Mouse (Mus musculus) limb, embryonic 13.5 days (tissue): ENCODE results near the gene Borcs5. TPM values are rescaled to one million over a fixed set of nuclear protein-coding genes. Genes with fewer than 3 reads are reported as not detected.
A peak's percentile ranks its signal among the peaks of the same experiment; 100 is the strongest.

Experiments used
- ATAC-seq: fragments of 200-750 bp; cut with Nextera tagmentation; 2 replicates; pipeline ENCODE4 v1.8.0; 2017; ENCODE audit warnings: low read depth, moderate number of reproducible peaks, moderate TSS enrichment; ENCODE audit not compliant: low FRiP score
- H3K27ac ChIP-seq: fragments of 300-500 bp; sonication (generic); 2 replicates; pipeline ENCODE4 v1.5.1; 2015; ENCODE audit warnings: inconsistent platforms, mild to moderate bottlenecking, moderate library complexity
- H3K27me3 ChIP-seq: fragments of 300-500 bp; sonication (generic); 2 replicates; pipeline ENCODE4 v1.6.1; 2015; ENCODE audit warnings: mild to moderate bottlenecking, inconsistent platforms
- H3K36me3 ChIP-seq: fragments of 300-500 bp; sonication (generic); 2 replicates; pipeline ENCODE4 v1.6.1; 2015; ENCODE audit warnings: inconsistent platforms, mild to moderate bottlenecking, moderate library complexity
- H3K4me1 ChIP-seq: fragments of 300-500 bp; sonication (generic); 2 replicates; pipeline ENCODE4 v1.6.1; 2015; ENCODE audit warnings: inconsistent platforms
- H3K4me2 ChIP-seq: fragments of 300-500 bp; sonication (generic); replicated peaks from 2 replicates; pipeline ENCODE4 v1.6.1; 2015; ENCODE audit warnings: inconsistent platforms, mild to moderate bottlenecking, moderate library complexity
- H3K4me3 ChIP-seq: fragments of 300-500 bp; sonication (generic); 2 replicates; pipeline ENCODE4 v1.5.1; 2015; ENCODE audit warnings: moderate library complexity, mild to moderate bottlenecking, inconsistent platforms
- H3K9ac ChIP-seq: fragments of 300-500 bp; sonication (generic); 2 replicates; pipeline ENCODE4 v1.6.1; 2015; ENCODE audit warnings: mild to moderate bottlenecking, inconsistent platforms
- H3K9me3 ChIP-seq: fragments of 300-500 bp; sonication (generic); 2 replicates; pipeline ENCODE4 v1.6.1; 2016; ENCODE audit warnings: inconsistent platforms
- WGBS: fragments of 180-500 bp; shearing (Covaris S2); methylation state at CpG from one replicate; pipeline ENCODE4 v1.1.7; 2015; 5-methylcytosine and 5-hydroxymethylcytosine counted together
- polyA plus RNA-seq: library from polyadenylated mRNA; unstranded; fragments of >200 nt; fragmentation: Nextera tagmentation; extraction: Ambion mirVana; gene quantifications from 2 replicates; pipeline ENCODE4 v1.2.1, GENCODE M21; 2015

Borcs5 gene
- 20.6 and 21.5 TPM in 2 replicates for polyA plus RNA-seq

- H3K36me3 ChIP-seq = no peaks in the 10 kb centered on the region; the same call in 1 of the 2 replicates
- peak within 1 kb of the TSS; percentile 70; the same call in 1 of the 2 replicates for H3K4me2 ChIP-seq
- no peak within 1 kb of the TSS for H3K4me3 ChIP-seq
- no peak for ATAC-seq
- WGBS = 80% methylated on average over 3 of the region's 3 CpGs
- no peak within 1 kb of the TSS for H3K9ac ChIP-seq
- no peak within 1 kb of the TSS for H3K27ac ChIP-seq
- H3K4me1 ChIP-seq = peaks cover 10% of the 10 kb centered on the region; the same call in 1 of the 2 replicates
- no peaks in the 10 kb centered on the region for H3K27me3 ChIP-seq
- H3K9me3 ChIP-seq = no peaks in the 10 kb centered on the region
These were observed at the start of gene Borcs5 for GRCm38 (mm10) chr6:134639210-134639609. TSS of gene Borcs5 (plus strand) at chr6:134639510.

- H3K27ac ChIP-seq = no peak overlapping the region
- no peaks in the 10 kb centered on the region for H3K27me3 ChIP-seq
- no peak overlapping the region for H3K4me3 ChIP-seq
- no peak for ATAC-seq
- 75% methylated on average over 2 of the region's 2 CpGs for WGBS
- H3K4me2 ChIP-seq = no peak overlapping the region
- no peaks in the 10 kb centered on the region for H3K36me3 ChIP-seq
- H3K9me3 ChIP-seq = no peaks in the 10 kb centered on the region
- H3K4me1 ChIP-seq = no peaks in the 10 kb centered on the region
- H3K9ac ChIP-seq = no peak overlapping the region
These were observed 47.7 kb upstream of the Borcs5 start for GRCm38 (mm10) chr6:134591614-134592013.

- no peak for ATAC-seq
- H3K36me3 ChIP-seq = no peaks in the 10 kb centered on the region
- H3K9me3 ChIP-seq = no peaks in the 10 kb centered on the region
- H3K4me1 ChIP-seq = 0 out of 2 replicates have a peak, but pooled peaks cover under 1% of the 10 kb centered on the region
- H3K9ac ChIP-seq = no peak overlapping the region
- no peak overlapping the region for H3K4me2 ChIP-seq
- no peaks in the 10 kb centered on the region for H3K27me3 ChIP-seq
- WGBS = 84% methylated on average over 21 of the region's 21 CpGs
- H3K4me3 ChIP-seq = no peak overlapping the region
- H3K27ac ChIP-seq = no peak overlapping the region
These were observed 44.5 kb upstream of the Borcs5 start for GRCm38 (mm10) chr6:134594569-134595442.

GRCm38 (mm10) chr6:134597651-134598229 is 41.6 kb upstream of the Borcs5 start:
- WGBS = 83% methylated on average over 6 of the region's 6 CpGs
- Histone ChIP-seq H3K27me3 (no peaks in the 10 kb centered on the region), H3K4me3 (no peak overlapping the region), H3K4me2 (no peak overlapping the region), H3K9ac (no peak overlapping the region), H3K9me3 (no peaks in the 10 kb centered on the region), H3K36me3 (no peaks in the 10 kb centered on the region), H3K27ac (no peak overlapping the region), H3K4me1 (peaks cover 15% of the 10 kb centered on the region)
- ATAC-seq = no peak

DNA sequence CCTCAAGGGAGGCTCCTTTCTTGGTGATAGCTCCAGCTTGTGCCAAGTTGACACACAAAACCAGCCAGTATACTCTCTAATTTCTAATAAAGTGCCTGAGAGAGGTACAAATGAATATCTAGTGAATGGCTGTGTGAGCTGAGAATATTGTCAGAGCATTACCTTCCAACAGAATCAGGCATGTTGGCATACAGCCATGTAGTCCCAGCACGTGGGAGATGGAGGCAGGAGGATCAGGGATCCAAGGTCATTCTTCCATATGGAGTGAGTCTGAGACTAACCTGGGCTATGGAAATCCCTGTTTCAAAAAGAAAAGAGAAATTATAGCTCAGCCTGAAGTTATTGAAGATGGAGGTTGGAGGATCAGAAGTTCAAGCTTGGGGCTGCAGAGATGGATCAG is 40.1 kb upstream of the Borcs5 start:
- Histone ChIP-seq H3K9ac (no peak overlapping the region), H3K27me3 (no peaks in the 10 kb centered on the region), H3K4me3 (no peak overlapping the region), H3K4me1 (peaks cover 21% of the 10 kb centered on the region), H3K9me3 (no peaks in the 10 kb centered on the region), H3K4me2 (no peak overlapping the region), H3K36me3 (no peaks in the 10 kb centered on the region), H3K27ac (no peak overlapping the region)
- WGBS = 45% methylated on average over 1 of the region's 1 CpGs
- no peak for ATAC-seq

DNA sequence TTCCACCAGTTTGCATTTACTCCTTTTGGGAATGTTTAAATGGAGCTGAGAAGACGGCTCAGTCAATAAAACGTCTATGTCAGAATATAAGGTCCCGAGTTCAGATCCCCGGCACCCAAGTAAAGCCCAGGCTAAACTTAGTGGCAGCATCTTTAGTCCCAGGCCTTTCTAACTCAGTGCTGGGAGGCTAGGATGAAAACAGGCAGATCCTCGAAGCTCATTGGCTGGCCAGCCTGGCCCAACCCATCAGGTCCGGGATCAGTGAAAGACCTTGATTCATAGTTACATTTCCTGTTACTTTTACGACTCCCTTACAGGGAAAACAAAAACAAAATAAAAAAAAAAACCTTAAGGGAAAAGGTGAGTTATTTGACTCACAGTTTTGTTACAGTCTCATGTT is 38.2 kb upstream of the Borcs5 start:
- H3K4me3 ChIP-seq = no peak overlapping the region
- H3K27me3 ChIP-seq = no peaks in the 10 kb centered on the region
- no peak for ATAC-seq
- H3K9ac ChIP-seq = no peak overlapping the region
- H3K4me1 ChIP-seq = peaks cover 25% of the 10 kb centered on the region
- peak overlapping the region; percentile 47; the same call in 1 of the 2 replicates for H3K4me2 ChIP-seq
- no peaks in the 10 kb centered on the region for H3K36me3 ChIP-seq
- H3K9me3 ChIP-seq = no peaks in the 10 kb centered on the region
- no peak overlapping the region; the same call in 1 of the 2 replicates for H3K27ac ChIP-seq
- WGBS = 45% methylated on average over 7 of the region's 7 CpGs

- Histone ChIP-seq H3K4me1 (peaks cover 31% of the 10 kb centered on the region), H3K36me3 (no peaks in the 10 kb centered on the region), H3K4me3 (no peak overlapping the region), H3K4me2 (peak overlapping the region; percentile 47), H3K9me3 (no peaks in the 10 kb centered on the region), H3K9ac (no peak overlapping the region), H3K27ac (peak overlapping the region; percentile 77), H3K27me3 (no peaks in the 10 kb centered on the region)
- peak; percentile 22; the same call in 1 of the 2 replicates for ATAC-seq
- 18% methylated on average over 3 of the region's 3 CpGs for WGBS
These were observed 37.5 kb upstream of the Borcs5 start for GRCm38 (mm10) chr6:134601766-134602165.

DNA sequence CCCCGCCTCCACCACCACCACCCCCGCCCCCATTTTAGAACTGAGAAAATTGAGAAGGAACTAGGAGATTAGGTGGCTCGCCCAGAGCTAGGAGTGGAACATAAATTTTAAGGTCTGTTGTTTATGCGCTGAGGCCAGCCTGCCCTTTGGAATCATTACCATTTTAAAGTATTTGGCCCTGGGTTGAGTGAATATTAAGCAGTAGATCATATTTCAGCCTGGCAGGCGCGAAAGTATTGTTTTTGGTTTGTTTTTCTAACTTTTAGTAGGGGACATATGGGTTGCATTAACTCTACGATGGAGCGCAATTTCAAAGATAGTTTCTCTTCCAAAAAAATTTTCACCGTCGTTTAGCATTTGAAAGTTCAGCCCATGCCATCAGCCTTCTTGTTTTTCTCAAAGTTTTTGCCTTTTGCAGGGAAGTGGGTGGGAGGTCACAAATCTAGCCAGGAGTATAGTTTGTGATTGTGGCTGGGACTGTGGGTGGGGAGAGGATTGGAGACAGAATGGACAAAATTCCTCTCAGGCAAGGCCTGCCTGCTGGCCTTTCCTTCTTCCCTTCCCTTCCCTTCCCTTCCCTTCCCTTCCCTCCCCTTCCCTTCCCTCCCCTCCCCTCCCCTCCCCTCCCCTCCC is 36.8 kb upstream of the Borcs5 start:
- no peak overlapping the region for H3K4me3 ChIP-seq
- H3K4me2 ChIP-seq = peak overlapping the region; percentile 47
- no peaks in the 10 kb centered on the region for H3K36me3 ChIP-seq
- no peaks in the 10 kb centered on the region for H3K9me3 ChIP-seq
- peak; percentile 85 for ATAC-seq
- peak overlapping the region; percentile 55; the same call in 1 of the 2 replicates for H3K27ac ChIP-seq
- H3K4me1 ChIP-seq = peaks cover 38% of the 10 kb centered on the region
- 6% methylated on average over 10 of the region's 10 CpGs for WGBS
- no peaks in the 10 kb centered on the region for H3K27me3 ChIP-seq
- no peak overlapping the region for H3K9ac ChIP-seq

GRCm38 (mm10) chr6:134605196-134605595 is 34.1 kb upstream of the Borcs5 start:
- ATAC-seq = no peak
- 90% methylated on average over 3 of the region's 3 CpGs for WGBS

GRCm38 (mm10) chr6:134606540-134606939 is 32.8 kb upstream of the Borcs5 start:
- peak overlapping the region; percentile 22; the same call in 1 of the 2 replicates for H3K27ac ChIP-seq
- WGBS = 43% methylated on average over 6 of the region's 6 CpGs
- H3K9me3 ChIP-seq = no peaks in the 10 kb centered on the region
- H3K4me1 ChIP-seq = peaks cover 38% of the 10 kb centered on the region
- no peak overlapping the region for H3K4me3 ChIP-seq
- H3K9ac ChIP-seq = no peak overlapping the region
- H3K27me3 ChIP-seq = no peaks in the 10 kb centered on the region
- H3K4me2 ChIP-seq = peak overlapping the region; percentile 19; the same call in 1 of the 2 replicates
- peak; percentile 19; the same call in 1 of the 2 replicates for ATAC-seq
- no peaks in the 10 kb centered on the region for H3K36me3 ChIP-seq

More at GRCm38 (mm10) chr6:134605196-134605595, 34.1 kb upstream of the Borcs5 start:
- no peak overlapping the region for H3K4me3 ChIP-seq
- H3K36me3 ChIP-seq = no peaks in the 10 kb centered on the region
- H3K9me3 ChIP-seq = no peaks in the 10 kb centered on the region
- no peak overlapping the region for H3K4me2 ChIP-seq
- no peak overlapping the region for H3K9ac ChIP-seq
- no peak overlapping the region for H3K27ac ChIP-seq
- H3K27me3 ChIP-seq = no peaks in the 10 kb centered on the region
- peaks cover 41% of the 10 kb centered on the region for H3K4me1 ChIP-seq

DNA sequence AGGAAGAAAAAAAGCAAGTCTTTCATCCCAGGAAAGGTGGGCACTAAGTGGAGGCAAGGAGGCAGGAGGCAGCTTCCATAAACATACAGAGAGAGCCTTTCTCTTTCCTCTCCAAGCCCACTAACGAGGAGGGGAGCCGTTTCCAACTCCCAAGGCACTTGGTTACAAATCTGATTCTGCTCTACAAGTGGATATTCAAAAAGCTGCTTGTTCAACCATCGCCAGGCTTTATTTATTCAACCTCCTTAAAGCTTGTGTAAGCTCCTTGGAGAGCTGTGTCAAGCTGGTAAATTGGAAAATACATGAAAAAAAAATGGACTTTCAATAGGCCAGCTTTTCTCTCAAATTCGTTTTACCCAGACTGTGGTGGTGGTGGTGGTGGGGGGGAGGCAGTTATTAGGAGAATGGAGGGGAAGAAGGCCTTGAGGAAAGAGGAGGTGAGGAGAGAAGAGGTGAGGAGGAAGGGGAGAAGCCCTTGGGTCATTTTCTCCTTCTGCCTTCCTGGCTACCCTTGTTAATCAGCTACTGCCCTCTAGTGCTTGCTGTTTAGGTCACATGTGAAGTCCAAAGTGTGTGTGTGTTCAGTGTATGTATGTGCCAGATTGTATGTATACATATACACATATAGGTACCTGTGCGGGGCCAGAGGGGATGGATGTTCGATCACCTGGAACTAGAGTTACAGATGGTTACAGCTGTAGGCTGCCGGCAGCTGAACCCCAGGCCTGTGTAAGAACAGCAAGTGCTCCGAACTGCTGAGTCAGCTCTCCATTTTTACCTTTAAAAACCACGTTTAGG is 32.2 kb upstream of the Borcs5 start:
- ATAC-seq = peak; percentile 55
- Histone ChIP-seq H3K36me3 (no peaks in the 10 kb centered on the region), H3K27me3 (no peaks in the 10 kb centered on the region), H3K4me1 (peaks cover 33% of the 10 kb centered on the region), H3K9me3 (no peaks in the 10 kb centered on the region), H3K4me2 (peak overlapping the region; percentile 19; the same call in 1 of the 2 replicates), H3K27ac (peak overlapping the region; percentile 23; the same call in 1 of the 2 replicates), H3K4me3 (no peak overlapping the region), H3K9ac (no peak overlapping the region)
- 48% methylated on average over 9 of the region's 9 CpGs for WGBS
